Mouse (Mus musculus) Patski (cell line): Measurements from ENCODE around the gene Gm21244. TPM values are rescaled to one million over a fixed set of nuclear protein-coding genes. Genes with fewer than 3 reads are reported as not detected.
"Not testable (repeated sequence)": the region's sequence is repeated elsewhere in the genome, so short reads cannot be mapped to it uniquely, and the experiment has no call there.

Experiments used
- ATAC-seq: fragments of 100-300 bp; one replicate; pipeline ENCODE4 v1.8.0; 2021
- CTCF ChIA-PET: fragments of 350-600 bp; sonication (Branson Sonifier 250); formaldehyde crosslinking; loops from one replicate; lab custom pipeline; 2022; ENCODE audit warnings: inconsistent platforms; lab: Charles Lee
- POLR2A ChIA-PET: fragments of 350-600 bp; sonication (Branson Sonifier 250); formaldehyde crosslinking; loops from one replicate; lab custom pipeline; 2022; ENCODE audit warnings: antibody characterized with exemption, inconsistent platforms; lab: Charles Lee
- DNase-seq: peaks from one replicate; pipeline ENCODE4 v3.0.0-alpha.2; 2011; ENCODE audit warnings: low read depth, low spot score
- H3K27me3 ChIP-seq: fragments of 371-371 bp; one replicate; pipeline ENCODE4 v1.5.1; 2021
- in situ Hi-C: fragments of 300-500 bp; cut with MboI; formaldehyde crosslinking; loops from 3 replicates; pipeline ENCODE4 v1.11.1; 2018; ENCODE audit warnings: low pct_unique_long_range_greater_than_20kb, mixed read lengths
- polyA plus RNA-seq: library from polyadenylated mRNA; unstranded; gene quantifications from one replicate; pipeline ENCODE4 v1.2.3, GENCODE M21; 2021

Gm21244 gene
- not detected for polyA plus RNA-seq

DNA sequence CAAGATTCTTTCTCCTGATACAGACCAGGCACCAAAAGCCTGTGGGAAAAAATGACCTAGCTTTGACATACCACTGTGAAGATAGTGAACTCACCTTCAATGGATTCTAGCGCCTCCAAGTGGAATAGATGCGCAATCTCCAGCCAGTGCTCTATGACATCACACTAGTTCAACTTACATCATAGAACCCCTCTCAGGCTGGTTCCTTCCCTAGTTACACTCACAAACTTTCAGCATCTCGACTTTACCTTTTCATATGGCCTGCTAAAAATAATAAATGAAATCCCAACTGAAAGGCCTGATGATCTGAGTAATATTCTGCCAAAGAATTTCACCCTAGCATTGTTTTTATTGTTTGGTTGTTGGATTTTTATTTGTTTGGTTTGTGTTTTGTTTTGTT lies at the start of gene Gm21244:
Gene Gm21244, minus strand, starts transcription at position 101 of the 400 bp plus-strand sequence.
- H3K27me3 ChIP-seq, ATAC-seq, DNase-seq, in situ Hi-C loops, CTCF ChIA-PET, POLR2A ChIA-PET: not testable (repeated sequence)

Other genes with a start within 250 kb of the Gm21244 start
- not detected for gene Gm28998, start 84.5 kb upstream of the Gm21244 start, polyA plus RNA-seq
- gene Gm21788, start 235.7 kb upstream of the Gm21244 start, polyA plus RNA-seq = not detected